Mouse (Mus musculus) adrenal gland, adult 8-10 months (tissue): ENCODE data around the gene Ccdc136. TPM values are rescaled to one million over a fixed set of nuclear protein-coding genes. Genes with fewer than 3 reads are reported as not detected.

ENCODE experiments used
- DNase-seq: peaks from one replicate; pipeline ENCODE4 v3.0.0; 2022
- total RNA-seq, 4 experiments: library from RNA; stranded (reverse); gene quantifications; 2 replicates each; pipeline ENCODE4 v1.2.4; 2022

Ccdc136 gene
- total RNA-seq, 4 experiments from 2014 or later: 4.4 to 13.1 (median 5.7) TPM

DNA sequence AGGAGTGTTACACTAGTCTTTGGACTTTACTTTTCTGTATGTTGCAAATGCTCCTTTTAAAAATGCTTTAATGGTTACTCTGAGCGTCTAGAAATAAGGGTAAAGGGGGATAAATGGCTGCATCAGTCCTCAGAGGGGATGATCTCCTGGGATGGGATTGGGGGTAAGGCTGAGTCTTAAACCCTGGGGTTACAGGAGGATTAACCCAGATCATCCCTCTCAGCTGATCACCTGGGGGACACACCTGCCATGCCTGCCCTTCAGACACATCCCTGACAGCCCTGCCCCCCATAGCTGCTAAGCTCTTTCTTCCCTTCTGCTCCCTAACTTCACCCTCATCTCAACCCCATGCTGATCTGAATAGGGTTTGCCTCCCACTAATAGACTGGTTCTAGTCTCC lies 1.8 kb upstream of the Ccdc136 start:
- DNase-seq: no peak

DNA sequence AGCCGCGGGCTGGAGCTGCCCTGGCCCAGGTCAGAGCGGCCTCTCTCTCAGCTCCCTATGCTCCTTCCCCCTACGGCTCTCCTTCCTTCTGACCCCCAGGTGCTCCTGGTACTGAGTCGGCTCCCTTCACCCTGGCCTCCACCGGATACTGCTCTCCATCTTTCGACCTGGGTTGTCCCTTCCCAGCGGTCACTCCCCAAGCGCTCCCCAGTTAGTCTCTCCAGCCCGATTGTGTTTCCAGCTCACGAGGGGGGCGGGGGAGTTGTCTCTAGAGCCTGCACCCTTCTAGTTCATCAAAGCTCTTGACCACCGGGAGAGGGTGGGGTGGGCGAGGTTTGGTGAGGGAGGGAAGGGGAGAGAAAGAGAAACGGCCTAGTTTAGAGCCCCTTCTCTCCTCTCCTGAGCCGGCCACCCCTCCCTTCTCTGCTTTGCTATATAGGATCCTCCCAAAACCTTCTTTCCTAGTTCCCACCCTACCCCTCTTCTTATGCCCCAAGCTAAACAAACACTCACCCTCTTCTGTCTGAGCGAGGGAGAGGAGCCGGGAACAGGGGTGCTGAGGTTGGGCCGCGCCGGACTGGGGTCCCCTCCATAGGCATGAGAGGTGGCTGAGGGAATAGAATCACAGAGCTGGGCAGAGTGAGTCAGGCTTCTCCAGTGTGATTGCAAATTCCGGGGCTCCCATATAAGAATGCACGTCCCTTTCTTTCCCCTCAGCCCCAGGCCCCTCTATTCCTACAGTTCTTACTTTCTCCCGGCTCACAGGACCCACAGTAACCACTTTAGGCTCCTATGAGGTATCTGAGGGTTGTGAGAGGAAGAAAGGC lies 818 bp downstream of the Ccdc136 start:
- DNase-seq: no peak

DNA sequence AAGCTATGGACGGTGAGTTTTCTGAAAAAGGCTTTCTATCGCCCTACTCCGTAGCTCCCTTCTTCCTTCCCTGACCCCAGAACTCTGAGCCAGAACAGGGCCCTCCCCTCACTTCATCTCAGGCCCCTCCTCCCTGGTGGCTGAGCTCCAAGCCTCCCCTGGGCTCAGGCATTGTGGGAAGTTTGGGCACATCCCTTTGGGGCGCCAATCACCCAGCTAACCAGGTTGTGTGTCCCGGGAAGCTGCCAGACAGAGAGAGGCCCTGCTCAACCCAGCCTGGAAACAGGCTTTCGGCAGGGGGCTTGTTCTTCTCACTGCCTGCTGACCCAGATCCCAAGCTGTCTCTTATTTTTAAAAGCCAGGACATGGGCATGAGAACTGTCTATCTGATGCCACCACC lies 1.5 kb downstream of the Ccdc136 start:
- no peak for DNase-seq

DNA sequence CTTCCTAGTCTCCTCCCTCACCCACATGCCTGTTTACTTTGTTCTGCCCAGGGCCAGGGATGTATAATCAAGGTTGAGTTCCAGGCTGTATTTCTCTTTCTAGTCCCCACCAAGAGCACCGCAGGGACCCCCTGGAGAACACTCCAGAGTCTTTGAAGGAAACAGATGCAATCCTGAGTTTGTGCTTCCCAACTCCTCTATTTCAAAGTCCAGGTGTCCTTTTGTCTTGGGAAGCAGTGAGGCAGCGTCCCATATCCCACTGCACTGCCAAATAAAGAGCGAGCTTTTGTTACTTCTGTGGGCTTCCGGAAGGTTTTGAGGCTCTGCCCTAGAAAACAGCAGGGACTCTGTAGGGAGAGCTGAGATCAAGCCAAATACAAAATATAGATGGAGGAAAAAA lies 3.7 kb downstream of the Ccdc136 start:
- DNase-seq: no peak

DNA sequence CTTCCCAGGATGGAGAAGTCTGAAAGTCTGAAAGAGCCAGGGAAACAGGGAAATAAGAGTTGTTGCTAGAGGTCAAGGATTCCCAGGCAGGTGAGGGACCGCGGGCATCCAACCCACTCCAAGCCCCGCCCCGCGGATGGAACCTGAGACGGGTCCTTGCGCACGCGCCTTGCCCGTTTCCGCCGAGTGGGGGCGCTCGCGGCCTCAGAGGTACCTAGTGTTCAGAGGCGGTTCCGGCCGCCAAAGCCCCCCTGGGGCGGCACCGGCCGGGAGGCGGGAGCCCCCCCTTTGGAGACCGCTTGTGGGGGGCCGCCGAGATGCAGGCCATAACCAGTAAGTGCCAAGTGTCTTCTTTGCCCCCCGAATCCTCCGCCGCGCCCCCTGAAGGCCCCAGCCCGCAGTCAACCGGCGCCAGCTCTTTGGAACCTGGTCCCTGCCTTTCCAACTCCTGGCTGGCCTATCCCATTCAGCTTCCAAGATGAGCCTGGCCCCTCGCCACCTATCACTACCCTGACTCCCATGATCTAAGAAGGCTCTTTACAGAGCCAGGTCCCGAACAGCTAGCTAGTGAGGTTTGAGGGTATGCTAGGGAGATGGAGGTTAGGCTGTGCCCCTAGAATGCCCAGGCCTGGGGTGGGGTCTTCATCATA lies 6.7 kb downstream of the Ccdc136 start:
- DNase-seq: no peak

DNA sequence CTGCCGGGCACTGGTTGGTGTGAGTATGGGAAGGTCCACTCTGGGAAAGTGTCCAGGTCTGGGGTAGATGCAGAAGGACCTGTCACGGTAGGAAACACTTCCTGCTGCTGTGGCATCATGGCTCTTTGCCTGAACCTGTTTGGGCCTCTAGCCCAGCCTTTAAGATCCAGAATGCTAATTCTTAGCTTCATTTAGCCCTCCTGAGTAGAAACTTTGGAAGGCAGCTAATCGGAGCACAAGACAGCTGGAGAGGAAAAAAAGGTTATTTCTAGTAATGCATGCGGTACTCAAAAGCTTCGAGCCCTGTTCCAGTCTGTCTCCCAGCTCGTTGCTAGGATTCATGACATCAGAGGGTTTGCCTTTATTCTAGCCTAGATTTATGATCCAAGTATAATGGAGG lies 10.3 kb downstream of the Ccdc136 start:
- DNase-seq: no peak

DNA sequence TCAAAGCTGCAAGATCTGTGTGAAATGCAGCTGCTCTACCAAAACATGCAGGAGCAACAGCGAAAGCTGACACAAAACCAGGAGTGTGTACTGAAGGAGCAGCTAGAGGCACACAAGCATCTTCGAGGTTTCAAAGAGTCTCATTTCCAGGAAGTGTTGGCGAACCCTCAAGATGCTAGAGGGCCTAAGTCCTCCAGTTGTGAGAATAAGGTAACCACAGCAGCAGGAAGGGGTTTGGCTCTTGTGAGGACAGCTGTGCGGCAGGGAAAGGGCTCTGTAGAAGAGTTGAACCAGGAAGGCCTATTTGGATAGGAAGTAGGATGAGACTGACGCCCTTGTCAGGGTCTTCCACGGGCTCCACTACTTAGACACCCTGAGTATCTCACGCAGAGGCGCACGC lies 19.3 kb downstream of the Ccdc136 start:
- DNase-seq: no peak

DNA sequence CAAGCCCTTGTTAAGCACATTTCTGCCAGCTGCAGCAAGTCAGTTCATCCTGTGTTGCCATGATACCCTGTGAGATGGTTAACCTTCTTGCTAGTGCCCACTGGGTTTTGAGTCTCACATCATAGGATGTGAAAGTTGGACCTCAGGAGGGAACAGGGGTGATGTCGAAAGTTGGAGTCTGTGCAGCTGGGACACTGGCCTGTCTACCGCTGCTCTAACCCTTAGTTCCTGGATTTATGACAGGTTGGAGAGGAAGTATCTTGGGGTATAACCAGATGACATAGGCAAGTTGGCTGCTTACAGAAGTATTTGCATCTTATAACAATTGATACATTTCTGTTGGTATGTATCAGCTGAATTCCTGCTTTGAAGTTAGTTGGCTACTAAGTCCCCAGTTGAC lies 24.5 kb downstream of the Ccdc136 start:
- DNase-seq: no peak

DNA sequence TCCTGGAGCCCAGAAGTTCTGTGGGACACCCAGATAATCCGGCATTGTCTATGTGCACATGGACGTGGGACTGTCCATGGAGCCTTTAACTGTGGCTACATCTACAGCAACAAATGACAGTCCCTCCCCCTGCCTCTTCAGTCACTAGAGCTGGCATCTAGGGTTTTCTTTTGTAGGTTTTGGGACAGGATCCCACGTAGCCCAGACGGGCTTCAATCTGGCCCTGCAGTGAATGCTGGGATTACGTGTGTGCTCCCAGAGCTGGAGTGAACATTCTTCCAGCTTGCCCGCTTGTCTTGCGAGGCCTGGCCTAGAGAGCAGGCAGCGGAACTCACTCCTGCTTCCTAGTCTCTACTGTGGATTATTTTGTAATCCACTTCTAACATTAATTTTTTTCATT lies 29.0 kb downstream of the Ccdc136 start:
- DNase-seq: no peak

DNA sequence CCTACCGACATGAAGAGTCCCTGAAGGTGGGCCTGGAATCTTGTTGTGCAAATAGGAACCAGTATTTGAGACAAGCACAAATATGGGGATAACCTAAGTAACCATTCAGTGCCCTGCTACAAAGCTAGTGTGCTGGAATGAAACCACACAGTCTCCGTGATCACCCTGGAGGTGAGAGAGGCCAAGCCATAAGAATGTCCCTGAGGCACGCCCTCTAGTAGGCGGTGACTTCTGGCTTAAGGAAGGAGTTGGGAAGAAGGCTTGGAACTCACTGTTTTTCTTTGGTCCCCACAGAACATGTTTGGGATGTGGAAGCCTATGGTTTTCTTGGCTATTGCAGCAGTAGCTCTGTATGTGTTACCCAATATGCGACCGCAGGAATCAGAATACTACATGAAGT lies 30.2 kb downstream of the Ccdc136 start:
- DNase-seq: no peak

DNA sequence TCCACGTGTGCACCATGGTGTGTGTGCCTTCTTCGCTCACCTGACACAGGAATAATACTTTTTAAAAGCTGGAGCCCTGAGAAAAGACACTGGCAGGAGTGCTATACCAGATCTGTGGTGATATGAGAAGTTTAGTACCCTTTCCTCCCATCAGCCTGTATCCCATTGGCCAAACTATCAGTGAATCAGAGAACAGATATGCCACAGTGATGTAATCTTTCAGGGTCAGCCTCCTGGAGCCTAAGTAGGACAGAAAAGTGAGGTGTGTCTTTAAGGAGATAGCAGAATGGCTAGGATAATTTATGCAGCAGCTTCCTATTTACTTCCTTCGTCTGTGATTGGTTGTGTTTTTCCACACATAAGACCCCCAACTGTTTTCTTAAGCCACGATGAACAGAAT lies 32.1 kb downstream of the Ccdc136 start:
- peak; percentile 23 for DNase-seq

DNA sequence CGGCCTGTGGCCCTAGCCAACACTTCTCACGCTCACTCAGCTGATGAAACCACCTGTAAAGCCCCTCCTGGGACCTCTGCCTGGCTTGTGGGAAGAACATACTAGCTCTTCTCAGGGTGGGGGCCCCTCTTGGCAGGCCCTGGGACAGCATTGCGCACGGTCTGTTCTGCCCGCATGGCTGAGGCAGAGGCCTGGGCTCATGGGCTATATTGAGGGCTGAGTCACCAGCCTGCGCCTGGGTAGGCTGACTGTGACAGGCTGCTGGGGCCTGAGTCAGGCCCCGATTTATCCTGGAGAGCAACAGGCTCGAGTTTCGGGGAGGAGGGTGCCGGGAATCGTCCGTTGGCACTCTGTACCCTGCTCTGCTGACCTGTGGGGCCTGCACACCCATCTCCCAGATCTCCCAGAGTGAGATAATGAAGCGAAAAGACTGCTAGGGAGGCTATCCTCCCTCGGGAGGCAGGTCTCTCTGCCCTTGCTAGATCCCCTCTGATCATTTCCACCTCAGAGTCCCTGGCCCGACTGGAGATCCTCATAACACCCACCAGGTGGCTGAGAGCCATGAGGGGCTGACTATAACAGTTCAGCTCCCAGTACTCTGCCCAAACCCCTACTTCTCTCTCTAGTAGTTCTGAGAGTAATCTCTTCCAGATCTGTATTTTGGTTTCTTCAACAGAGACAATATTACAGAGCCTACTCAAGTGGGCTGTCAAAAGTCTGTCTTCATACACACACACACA lies 34.7 kb downstream of the Ccdc136 start:
- DNase-seq: no peak

DNA sequence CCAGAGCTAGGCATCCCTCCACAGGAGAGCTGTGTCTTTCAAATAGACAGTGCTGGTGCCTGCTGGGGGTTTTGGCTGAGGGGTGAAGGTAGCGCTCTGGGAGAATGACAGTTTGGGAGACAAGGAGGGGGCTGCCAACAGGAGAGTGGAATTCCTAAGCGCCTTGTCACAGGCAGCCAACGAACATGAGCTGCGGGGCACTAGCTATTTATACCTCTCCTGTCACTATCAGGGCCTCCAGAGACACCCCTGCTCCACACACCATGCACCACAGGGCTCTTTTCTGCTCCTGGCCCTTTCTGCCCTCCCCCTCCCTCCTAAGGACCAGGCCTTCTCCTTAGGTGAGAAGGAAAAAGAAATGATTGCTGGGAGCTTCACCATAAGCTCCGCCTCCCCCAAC lies 35.4 kb downstream of the Ccdc136 start:
- DNase-seq: no peak

DNA sequence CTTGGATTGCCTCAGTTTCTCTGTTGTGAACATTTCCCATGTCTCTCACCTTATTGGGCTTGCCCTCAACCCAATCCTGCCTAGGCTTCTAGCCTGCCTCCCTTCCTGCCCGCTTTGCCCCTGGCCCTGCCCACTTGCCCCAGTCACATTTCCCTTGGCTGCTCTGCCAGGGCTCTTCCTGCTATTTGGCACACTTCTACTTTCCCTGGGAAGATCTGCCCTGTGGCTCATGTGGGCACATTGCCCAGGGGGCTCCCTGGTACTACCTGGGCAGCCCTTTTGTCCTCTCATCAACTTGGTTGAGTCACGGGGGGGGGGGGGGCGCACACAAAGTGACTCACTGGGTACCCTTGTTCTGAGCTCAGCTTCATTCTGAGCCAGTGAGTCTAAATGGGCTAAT lies 36.0 kb downstream of the Ccdc136 start:
- no peak for DNase-seq

DNA sequence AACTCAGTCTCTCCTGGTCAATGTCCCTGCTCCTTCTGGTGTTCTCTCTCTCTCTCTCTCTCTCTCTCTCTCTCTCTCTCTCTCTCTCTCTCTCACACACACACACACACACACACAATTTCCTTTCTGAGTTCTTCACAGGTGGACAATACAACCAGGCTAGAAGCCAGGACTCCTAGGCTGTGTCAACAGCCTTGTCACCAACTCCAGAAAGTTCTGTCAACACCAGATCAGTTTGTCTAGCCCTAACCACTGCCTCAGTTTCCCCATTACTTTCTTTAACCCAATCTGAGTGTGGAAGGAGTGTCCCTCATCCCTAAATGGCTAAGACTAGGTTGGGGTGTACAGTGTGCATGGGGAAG lies 36.5 kb downstream of the Ccdc136 start:
- no peak for DNase-seq

DNA sequence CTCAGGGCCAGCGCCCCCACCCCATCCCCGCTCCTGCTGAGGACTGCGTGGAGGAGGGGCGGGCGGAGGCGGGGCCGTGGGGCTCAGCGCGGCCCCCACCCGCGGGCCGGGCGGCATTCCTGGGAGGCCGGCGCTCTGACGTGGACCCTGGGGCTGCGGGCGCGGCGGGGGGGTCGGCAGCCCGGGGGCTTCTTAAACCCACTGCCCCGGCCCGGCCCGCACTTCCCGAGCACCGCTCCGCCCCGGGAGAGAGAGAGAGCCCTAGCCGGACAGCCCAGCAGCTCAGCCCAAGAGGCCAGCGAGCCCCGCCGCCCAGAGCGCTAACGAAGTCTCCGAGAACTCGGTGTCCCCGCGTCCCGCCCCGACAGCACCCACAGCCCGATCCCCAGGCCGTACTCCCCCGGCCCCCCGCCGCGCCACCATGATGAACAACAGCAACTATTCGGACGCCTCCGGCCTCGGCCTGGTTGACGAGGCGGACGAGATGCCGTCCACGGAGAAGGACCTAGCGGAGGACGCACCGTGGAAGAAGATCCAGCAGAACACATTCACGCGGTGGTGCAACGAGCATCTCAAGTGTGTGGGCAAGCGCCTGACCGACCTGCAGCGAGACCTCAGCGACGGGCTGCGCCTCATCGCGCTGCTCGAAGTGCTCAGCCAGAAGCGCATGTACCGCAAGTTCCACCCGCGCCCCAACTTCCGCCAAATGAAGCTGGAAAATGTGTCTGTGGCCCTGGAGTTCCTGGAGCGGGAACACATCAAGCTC lies 37.1 kb downstream of the Ccdc136 start, which contains the start of gene Flnc:
Gene Flnc, plus strand, starts transcription at position 219 of the 766 bp plus-strand sequence.
- DNase-seq: no peak

DNA sequence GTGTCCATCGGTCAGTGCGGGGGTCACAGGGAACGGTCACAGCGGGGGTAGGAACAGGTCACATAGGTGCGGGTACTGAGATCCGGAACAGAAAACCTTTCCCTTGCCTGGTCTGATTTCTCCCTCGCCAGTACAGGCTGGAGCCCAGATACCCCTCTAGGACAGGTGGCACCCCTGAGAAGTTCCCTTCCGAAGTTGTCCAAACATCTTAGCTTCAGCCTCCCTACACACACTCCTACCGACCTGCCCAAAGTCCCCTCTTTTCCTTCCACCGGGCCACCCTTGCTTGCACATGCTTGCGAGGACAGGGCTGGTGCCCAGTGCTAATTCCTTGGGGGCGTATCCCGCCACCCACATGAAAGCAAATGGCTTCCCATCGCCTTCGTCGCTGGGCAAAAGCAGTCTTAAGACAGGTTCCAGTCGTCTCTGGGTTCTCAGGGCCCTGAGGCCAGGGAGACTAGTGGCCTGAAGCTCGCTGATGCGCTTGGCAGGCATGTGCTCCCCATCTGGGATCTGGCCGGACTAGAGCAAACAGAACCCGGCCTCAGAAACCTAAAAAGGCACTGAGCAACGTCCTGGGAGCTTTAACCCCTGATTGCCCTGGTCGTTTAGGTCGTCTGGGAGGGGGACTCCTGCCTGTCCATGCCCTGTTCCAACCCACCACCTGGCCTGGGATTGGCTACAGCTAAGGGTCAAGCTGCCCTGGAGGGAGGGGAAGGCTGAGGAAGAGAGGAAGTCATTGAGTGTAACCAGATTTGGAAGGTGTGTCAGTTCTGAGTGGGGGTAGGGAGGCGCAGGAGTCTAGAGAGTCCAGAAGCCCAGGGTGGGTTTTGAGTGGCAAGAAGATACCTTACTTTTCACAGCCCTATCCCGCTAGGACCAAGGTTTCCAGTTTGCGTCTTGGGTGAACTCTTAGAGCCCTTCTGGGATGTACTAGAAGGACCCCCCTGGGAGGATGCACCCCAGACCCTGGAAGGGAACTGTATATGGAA lies 38.0 kb downstream of the Ccdc136 start:
- DNase-seq: no peak

DNA sequence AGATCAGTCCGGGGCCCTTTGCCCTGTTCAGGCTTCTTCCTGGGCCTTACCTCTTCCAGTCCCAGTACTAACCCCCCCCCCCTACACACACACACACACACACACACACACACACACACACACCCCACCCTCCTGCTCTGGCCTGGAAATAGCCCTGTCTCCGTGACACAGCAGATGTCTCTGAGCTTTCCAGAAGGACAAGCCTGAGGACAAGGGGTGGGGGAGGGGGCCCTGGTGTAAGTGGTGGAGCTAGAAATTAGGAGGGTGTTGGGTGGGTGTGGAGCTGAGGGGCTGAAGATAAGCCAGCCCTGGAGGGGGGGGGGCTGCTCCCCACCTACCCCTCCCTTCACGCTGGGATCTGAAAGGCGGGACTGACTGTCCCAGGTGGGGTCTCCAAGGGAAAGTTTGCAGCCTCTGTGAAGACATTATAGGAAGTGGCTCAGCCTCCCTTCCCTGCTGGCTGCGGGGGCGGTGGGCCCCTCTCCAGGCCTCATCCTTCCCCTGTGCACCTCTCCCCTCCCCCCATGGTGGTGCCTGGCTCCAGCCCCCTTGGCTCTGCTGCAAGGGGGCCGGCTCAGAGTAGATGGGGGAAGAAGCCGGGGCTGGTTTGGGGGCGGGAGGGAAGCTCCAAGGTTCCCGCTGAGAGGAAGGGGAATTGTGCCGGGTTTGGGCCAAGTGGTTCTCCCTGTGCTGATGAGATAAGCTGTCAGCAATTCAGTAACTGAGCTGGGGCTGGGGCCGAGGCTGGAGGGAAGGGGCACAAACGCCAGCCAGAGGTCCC lies 39.0 kb downstream of the Ccdc136 start:
- no peak for DNase-seq

DNA sequence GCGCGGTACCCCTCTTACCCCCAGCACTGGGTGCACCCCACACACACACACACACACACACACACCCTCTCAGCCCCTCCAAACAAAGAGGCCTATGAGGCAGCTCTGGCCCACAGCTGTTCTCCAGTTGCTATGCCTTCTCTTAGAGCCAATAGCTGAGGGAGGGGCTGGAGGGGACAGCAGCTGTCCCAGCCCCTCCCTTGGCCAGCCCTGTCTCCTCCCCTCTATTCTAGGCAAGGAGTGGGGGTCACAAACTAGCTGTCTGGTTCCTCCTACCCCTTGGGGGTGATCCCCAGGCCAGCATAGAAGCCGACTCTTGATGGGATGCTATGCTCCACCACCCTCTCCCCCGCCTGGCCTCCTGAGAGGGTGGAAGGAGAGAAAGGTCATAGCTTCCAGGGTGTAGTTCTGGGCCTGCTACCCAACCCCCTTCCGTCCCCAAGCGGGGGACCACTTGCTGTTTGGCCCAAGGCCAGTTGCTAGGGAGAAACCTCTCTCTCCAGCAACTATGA lies 39.9 kb downstream of the Ccdc136 start:
- DNase-seq: no peak

DNA sequence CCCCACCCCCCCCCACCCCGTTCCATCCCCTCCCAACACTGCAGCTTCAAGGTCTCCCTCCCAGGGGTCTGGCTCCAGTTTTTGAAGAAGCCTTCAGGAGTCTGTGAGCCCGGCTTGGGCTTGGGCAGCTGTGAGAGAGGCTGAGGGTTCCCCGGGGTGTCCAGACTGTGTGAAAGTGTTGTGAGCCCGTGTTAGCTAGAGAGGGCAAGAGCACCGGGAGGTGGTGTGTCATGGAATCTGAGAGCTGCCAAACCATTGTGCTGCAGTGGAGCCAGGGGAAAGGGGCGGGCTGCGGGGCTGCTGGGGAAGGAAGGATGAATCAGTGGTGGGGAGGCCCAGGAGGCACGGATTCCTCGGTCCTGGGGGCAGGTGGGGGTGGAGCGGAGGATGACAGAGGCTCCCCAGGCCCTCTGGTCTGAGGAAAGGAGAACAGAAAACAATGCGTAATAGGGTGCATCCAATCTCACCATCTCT lies 40.4 kb downstream of the Ccdc136 start:
- DNase-seq: no peak
